Mouse (Mus musculus): ENCODE data around the gene Copg1.
A peak's percentile ranks its signal among the peaks of the same experiment; 100 is the strongest.
"Not testable (repeated sequence)": the region's sequence is repeated elsewhere in the genome, so short reads cannot be mapped to it uniquely, and the experiment has no call there.

The Copg1 gene

GRCm38 (mm10) chr6:87875562-87875961 is 12.1 kb upstream of the Copg1 start:
- DNase-seq (ENCODE audit: low spot score): no peak

- no peak for DNase-seq (ENCODE audit: low spot score)
These were observed 11.5 kb upstream of the Copg1 start for GRCm38 (mm10) chr6:87876068-87876643.

GRCm38 (mm10) chr6:87879010-87879409 is 8.6 kb upstream of the Copg1 start:
- DNase-seq (ENCODE audit: low spot score): no peak

GRCm38 (mm10) chr6:87879628-87880027 is 8.0 kb upstream of the Copg1 start:
- no peak for DNase-seq (ENCODE audit: low spot score)

GRCm38 (mm10) chr6:87882221-87882620 is 5.4 kb upstream of the Copg1 start:
- no peak for DNase-seq (ENCODE audit: low spot score)

GRCm38 (mm10) chr6:87882816-87883215 is 4.8 kb upstream of the Copg1 start:
- DNase-seq (ENCODE audit: low spot score): peak; percentile 44

GRCm38 (mm10) chr6:87886721-87887120 is 893 bp upstream of the Copg1 start:
- DNase-seq (ENCODE audit: low spot score): peak; percentile 55

GRCm38 (mm10) chr6:87893931-87894330 is 6.3 kb downstream of the Copg1 start:
- DNase-seq (ENCODE audit: low spot score): no peak

- no peak for DNase-seq (ENCODE audit: low spot score)
These were observed 10.4 kb downstream of the Copg1 start for GRCm38 (mm10) chr6:87898028-87898427.

- no peak for DNase-seq (ENCODE audit: low spot score)
These were observed 19.0 kb downstream of the Copg1 start for GRCm38 (mm10) chr6:87906632-87907031.

GRCm38 (mm10) chr6:87909181-87909580 is 21.6 kb downstream of the Copg1 start:
- DNase-seq (ENCODE audit: low spot score): no peak

GRCm38 (mm10) chr6:87911559-87911958 is 23.9 kb downstream of the Copg1 start:
- peak; percentile 71 for DNase-seq (ENCODE audit: low spot score)

- peak; percentile 74 for DNase-seq (ENCODE audit: low spot score)
These were observed 26.2 kb downstream of the Copg1 start, which contains the start of gene Hmces for GRCm38 (mm10) chr6:87913661-87914325. Gene Hmces, plus strand, starts transcription at chr6:87913935.

- DNase-seq (ENCODE audit: low spot score): no peak
These were observed 26.9 kb downstream of the Copg1 start for GRCm38 (mm10) chr6:87914326-87915102.

- DNase-seq (ENCODE audit: low spot score): no peak
These were observed 28.3 kb downstream of the Copg1 start for GRCm38 (mm10) chr6:87915939-87916338.

GRCm38 (mm10) chr6:87921201-87921600 is 33.6 kb downstream of the Copg1 start:
- DNase-seq (ENCODE audit: low spot score): no peak

- no peak for DNase-seq (ENCODE audit: low spot score)
These were observed 36.0 kb downstream of the Copg1 start for GRCm38 (mm10) chr6:87923624-87924023.

- DNase-seq (ENCODE audit: low spot score): peak; percentile 32
These were observed 47.4 kb downstream of the Copg1 start for GRCm38 (mm10) chr6:87935037-87935436.

- DNase-seq (ENCODE audit: low spot score): no peak
These were observed 49.7 kb downstream of the Copg1 start for GRCm38 (mm10) chr6:87937178-87937788.

- no peak for DNase-seq (ENCODE audit: low spot score)
These were observed 51.3 kb downstream of the Copg1 start for GRCm38 (mm10) chr6:87938941-87939340.

GRCm38 (mm10) chr6:87942179-87942578 is 54.6 kb downstream of the Copg1 start:
- DNase-seq (ENCODE audit: low spot score): no peak

GRCm38 (mm10) chr6:87962457-87962856 is 74.8 kb downstream of the Copg1 start:
- not testable (repeated sequence) for DNase-seq (ENCODE audit: low spot score)
